Mouse (Mus musculus) adrenal gland, postnatal 14 days (tissue): ENCODE data around the gene AU040320. TPM values are rescaled to one million over a fixed set of nuclear protein-coding genes. Genes with fewer than 3 reads are reported as not detected.

Experiments
- DNase-seq: peaks from one replicate; pipeline ENCODE4 v3.0.0; 2021; ENCODE audit warnings: mixed read lengths
- total RNA-seq: library from RNA; stranded (reverse); gene quantifications from 2 replicates; pipeline ENCODE4 v1.2.3, GENCODE M21; 2021

AU040320 gene
- total RNA-seq, 1 experiment from 2014 or later = 28.9 TPM

- peak; percentile 65 for DNase-seq
Measured at GRCm38 (mm10) chr4:126750046-126750683, 3.2 kb upstream of the AU040320 start.

DNA sequence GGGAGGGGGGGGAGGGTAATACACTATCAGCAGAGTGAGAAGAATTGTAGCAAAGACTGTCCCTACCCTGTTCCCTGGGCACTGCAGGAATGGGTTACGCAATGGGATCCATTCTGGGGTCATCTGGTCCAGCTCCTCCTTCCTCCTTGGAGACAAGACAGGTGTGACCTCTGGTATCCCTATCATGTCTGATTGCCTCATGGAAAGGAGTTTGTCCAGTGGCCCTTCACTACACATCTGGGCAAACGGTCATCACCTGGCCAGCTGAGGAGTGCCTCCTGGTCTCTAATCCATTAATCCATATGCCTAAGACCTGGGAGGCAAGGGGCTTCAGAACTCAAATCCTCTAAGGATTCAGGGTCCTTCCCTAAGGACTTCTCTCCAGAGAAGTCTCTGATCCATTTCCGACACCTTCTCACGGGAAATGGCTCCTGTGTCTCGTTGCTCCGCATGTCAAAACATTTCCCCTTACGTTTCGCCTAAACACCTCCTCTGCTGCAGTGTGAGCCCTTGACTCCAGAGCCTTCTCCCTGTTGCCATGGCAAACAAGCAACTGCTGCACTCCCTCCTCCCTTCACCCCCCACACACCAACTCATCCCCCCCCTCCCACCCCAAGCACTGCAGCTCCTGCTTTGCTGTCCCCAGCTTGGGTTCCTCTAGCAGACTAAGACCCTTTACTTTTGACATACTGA lies 2.3 kb upstream of the AU040320 start:
- DNase-seq = no peak

DNA sequence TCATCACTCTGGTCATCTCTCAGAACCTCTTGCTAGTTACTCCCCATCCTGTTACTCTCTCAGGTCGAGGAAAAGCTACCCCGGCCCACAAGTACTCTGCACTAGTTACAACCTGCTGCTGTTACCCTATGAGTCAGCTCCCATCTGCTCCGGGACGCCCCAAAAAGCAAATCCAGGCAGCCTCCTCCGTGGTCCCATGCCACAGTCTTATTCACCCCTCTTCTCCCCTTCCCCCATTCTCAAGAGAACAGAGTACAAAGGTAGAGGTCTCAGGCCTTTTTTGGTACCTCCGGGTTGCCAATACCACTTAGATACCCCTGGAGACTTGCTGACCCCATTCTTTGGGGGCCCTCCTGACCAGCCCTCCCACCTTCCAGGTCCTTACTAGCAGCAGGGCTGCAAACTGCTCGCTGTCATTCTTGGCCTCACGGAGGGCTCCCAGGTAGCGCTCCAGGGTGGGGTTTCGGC lies 1.8 kb upstream of the AU040320 start:
- no peak for DNase-seq

GRCm38 (mm10) chr4:126752024-126752607 lies 1.2 kb upstream of the AU040320 start:
- peak; percentile 44 for DNase-seq

DNA sequence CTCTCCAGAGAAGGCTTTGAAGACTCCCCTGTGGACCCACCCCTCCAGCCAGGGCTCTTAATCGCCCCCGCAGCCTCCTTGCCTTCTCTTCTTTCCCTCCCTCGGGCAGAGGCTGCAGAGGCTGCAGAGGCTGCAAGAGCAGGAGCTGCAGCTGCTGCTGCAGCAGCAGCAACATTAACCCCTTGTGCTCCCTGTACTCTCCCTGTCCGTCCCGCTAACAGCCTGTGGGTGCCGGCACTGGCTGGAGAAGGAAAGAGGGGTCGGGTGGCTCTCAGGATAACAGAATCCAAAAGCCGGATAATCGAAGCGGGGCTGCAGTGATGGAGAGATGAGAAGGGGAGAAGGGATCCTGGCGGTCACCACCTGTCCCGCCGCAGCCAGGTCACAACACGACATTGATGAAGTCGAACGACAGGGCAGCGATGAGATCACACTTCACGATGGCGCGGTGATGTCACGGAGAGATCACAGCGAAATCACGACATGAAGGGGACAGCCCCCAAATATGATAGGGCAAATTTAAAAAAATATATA lies 669 bp upstream of the AU040320 start:
- peak; percentile 49 for DNase-seq

DNA sequence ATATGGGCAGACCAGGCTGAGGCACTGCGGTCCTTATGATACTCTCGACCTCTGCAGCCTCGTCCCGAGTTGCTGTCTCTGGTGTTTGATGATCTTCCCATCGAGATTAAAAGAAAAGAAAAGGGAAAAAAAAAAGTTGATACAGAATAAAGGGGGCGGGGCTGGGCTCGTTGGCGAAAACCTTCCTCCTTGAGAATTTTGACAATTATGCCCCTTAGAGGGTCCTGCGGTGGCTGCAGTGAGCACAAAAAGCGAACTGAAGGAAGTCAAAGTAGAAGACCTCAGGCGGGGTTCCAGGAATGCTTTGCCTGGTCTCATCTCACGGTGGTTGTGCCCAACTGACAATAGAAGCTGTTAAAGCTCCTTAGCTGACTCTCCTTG lies 877 bp downstream of the AU040320 start:
- no peak for DNase-seq

GRCm38 (mm10) chr4:126754736-126755374 lies 1.5 kb downstream of the AU040320 start:
- no peak for DNase-seq

GRCm38 (mm10) chr4:126756766-126757165 lies 3.4 kb downstream of the AU040320 start:
- DNase-seq = peak; percentile 79

DNA sequence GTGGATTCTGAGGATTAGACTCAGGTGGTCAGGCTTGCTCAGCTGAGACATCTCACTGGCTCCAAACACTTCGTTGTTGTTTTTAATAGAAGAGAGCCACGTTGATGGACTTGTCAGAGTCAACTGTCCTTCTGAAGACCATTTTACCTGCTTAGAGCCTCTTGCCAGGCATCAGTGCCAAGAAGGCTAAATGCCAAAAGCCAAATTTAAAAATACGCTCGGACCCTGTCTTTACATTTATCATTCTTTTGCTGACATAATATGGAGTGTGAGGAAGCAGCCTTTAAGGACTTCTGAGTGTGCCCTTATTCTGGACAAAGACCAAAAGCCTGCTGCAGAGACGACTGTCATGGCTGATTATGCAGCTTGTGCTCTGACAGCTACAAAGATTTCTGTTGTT lies 5.0 kb downstream of the AU040320 start:
- no peak for DNase-seq

GRCm38 (mm10) chr4:126759435-126759834 lies 6.1 kb downstream of the AU040320 start:
- no peak for DNase-seq

DNA sequence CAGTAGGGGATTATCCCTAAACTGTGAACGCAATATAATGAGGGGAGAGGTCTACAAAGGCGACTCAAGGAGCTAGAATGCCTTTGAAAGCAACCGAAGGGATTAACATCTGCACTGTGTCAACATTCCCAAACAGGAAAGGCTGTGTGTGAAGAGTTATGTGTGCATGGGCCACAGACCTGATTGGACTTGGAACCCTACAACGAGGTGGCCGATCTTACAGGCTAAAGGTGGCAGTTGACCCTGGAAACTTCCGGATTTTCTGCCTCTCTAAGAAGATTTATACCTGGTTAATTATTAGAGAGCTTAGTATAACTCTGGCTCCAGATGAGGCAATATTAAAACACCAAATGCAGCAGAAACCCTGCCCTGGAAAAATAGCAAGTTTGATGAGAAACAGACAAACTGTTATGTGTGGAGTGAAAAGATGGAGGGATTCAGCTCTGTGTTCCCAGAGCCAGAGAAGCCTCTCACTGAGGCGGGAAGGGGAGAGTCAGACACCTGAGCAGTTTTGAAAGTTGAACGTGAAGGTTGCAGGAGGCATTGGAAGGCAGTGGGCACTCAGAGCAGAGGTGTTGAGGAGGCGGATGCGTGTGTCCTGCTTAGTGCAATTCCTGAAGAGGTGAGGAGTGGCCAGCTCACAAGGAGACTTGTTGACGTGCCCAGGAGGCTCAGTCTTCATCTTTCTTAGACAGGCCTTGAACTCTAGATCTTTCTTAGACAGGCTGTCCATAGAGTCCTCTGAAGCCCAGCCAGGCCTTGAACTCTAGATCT lies 9.4 kb downstream of the AU040320 start:
- no peak for DNase-seq

DNA sequence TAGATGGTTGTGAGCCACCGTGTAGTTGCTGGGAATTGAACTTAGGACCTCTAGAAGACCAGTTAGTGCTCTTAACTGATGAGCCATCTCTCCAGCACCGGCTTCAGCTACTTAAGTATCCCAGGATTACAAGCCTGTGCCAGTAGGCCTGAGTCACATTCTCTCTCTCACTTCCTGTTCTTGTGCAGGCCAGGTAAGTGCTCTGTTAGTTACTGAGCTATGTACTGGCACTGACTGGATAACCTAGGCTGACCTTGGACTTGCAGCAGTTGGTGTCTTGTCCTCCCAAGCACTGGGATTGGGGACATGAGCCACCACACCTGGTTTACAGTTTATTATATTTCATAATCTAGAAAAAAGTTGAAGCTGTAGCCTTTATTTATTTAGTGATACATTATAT lies 10.1 kb downstream of the AU040320 start:
- no peak for DNase-seq

- DNase-seq = no peak
Measured at GRCm38 (mm10) chr4:126769800-126770563, 16.6 kb downstream of the AU040320 start.

- DNase-seq = no peak
Measured at GRCm38 (mm10) chr4:126770831-126771230, 17.5 kb downstream of the AU040320 start.

- no peak for DNase-seq
Measured at GRCm38 (mm10) chr4:126773871-126774270, 20.5 kb downstream of the AU040320 start.

GRCm38 (mm10) chr4:126775182-126775581 lies 21.8 kb downstream of the AU040320 start:
- DNase-seq = no peak

DNA sequence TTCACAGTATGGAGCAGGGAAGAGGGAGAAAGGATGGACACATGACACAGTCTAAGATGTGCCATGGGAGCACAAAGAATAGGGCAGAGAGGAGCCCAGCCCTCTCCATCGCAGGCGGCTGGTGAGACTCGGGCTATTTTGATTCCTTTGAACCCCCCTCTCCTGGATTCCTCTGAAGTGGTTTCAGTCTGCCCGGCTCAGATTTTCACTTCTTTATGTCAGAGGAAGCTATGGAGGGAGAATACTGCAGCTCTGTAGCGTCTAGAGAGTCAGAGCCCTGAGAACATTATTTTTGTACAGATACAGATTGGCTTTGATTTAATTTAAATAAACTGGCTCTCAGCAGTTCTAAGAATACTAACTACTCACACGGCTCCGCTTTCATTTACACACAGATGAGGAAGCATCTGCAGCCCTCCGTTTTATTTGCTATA lies 25.8 kb downstream of the AU040320 start:
- no peak for DNase-seq

- DNase-seq = no peak
Measured at GRCm38 (mm10) chr4:126779826-126780775, 26.8 kb downstream of the AU040320 start.

DNA sequence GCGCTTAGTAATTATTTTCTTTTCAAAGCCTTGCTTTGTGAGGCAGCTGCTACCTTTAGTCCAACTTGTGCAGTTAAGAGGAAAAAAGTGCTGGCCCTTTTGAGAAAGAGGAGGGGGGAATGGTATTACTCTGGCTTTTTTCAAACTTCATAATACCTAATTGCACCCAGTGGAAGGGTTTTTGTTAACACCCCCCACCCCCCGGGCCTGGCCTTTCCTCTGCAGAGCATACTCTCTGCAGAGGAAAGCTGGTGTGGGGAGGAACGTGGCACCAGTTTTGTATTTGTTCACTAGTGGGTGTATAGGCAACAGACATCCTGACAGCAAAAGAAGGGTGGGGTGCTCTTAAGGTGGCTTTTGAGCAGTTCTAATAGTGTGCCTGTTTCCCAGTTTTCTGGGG lies 28.5 kb downstream of the AU040320 start:
- DNase-seq = no peak

- no peak for DNase-seq
Measured at GRCm38 (mm10) chr4:126782512-126782911, 29.2 kb downstream of the AU040320 start.
